Mouse (Mus musculus): ENCODE measurements around the gene Fam107b. TPM values are rescaled to one million over a fixed set of nuclear protein-coding genes. Genes with fewer than 3 reads are reported as not detected.

The Fam107b gene
- polyA plus RNA-seq, 1 experiment from 2014 or later: 42.6 TPM

DNA sequence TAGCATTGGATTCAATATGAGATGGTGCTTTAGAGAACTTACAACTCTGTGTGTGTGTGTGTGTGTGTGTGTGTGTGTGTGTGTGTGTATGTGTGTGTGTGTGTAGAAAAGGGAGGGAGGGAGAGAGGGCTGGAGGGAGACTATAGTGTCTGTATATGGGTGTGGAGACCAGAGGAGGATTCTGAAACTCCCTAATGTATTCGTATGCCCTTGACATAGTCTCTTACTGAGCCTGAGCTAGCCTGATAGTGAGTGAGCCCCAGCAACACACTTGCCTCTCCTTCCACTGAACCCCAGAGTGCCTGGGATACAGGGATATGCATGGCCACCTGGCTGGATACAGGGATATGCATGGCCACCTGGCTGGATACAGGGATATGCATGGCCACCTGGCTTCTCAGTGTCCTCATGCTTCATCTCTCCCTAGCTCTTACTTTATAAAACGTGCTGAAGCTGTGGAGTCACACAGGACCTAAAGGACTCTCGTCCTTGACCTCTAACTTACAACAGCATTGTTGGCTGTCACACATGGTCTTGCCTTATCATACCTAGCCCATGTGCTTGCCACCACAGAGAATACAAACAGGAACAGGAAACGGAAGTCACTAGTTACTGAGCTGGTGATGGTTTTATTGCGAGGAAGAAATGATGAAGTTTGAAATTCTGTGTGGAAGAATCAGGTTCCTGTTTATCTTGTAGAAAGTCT, 157.1 kb downstream of the Fam107b start:
- Histone ChIP-seq H3K27ac (no peak overlapping the region), H3K4me1 (peaks cover 37% of the 10 kb centered on the region), H3K36me3 (replicated peaks) (no peaks in the 10 kb centered on the region), H3K27me3 (ENCODE audit: poor library complexity, severe bottlenecking) (no peaks in the 10 kb centered on the region), H3K9me3 (no peaks in the 10 kb centered on the region), H3K4me3 (no peak overlapping the region)
- DNase-seq (ENCODE audit: extremely low spot score, low spot score): no peak
- WGBS: 89% methylated on average over 5 of the region's 5 CpGs

DNA sequence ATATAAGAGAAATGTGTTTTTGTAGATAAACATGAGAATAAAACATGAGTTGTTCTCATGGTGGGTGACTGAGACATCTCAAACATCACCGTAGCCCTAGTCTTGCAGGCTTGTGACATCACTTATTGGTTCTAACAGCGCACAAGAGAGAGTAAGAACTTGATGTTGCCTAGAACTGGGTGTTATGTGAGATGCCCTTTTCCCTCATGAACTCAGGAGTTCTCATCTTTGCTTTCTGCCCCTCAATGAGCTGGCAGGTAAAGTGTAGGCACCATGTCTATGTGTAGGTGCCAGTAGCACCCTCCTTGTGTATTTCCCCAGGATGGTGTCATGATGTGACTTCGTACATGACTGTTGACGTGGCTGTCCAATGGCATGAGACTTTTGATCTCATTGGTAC, 157.8 kb downstream of the Fam107b start:
- Histone ChIP-seq H3K36me3 (replicated peaks) (no peaks in the 10 kb centered on the region), H3K27me3 (ENCODE audit: poor library complexity, severe bottlenecking) (no peaks in the 10 kb centered on the region), H3K4me1 (peaks cover 44% of the 10 kb centered on the region), H3K4me3 (no peak overlapping the region), H3K9me3 (no peaks in the 10 kb centered on the region), H3K27ac (no peak overlapping the region)
- DNase-seq (ENCODE audit: extremely low spot score, low spot score): no peak
- 94% methylated on average over 4 of the region's 4 CpGs for WGBS

DNA sequence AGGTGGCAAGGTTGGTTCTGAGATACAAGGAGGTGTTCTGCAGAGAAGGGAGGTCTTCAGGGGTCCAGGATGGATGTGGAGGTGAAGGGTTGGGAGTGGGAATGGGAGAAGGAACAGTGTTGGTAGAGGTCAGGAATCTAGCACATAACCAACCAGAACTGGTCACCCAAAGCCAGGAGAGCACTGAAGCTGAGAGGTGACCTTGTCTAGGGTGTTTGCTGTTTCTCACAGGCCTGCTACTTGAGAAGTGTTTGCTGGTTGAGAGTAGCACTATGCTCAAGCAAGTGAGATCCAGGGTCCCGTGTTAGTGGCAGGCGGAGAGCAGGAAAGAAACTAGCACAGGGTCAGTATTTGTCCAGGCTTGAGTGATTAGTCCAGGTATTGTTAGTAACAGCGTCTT, 159.3 kb downstream of the Fam107b start:
- WGBS: 89% methylated on average over 3 of the region's 3 CpGs
- H3K36me3 ChIP-seq (replicated peaks): no peaks in the 10 kb centered on the region

DNA sequence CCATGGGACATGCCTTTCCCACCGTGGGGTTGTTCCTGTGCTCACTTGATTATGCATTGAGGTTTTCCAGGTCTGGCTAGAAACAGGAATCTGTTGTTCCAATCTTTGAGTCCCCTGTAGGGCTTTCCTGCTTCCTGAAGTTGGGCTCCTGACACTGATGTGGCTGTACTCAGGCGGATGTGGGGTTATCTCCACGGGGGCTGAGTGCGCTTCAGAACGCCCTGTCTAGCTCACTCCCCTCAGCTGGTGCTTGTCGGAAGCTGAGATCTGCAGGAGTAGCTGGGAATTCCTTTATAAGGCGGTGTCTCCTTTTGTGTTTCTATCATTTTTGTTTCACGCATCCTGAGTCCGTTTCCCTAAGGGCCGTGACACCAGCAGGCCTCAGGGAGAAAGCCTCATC, 160.5 kb downstream of the Fam107b start:
- no peaks in the 10 kb centered on the region for H3K36me3 ChIP-seq (replicated peaks)
- WGBS: 63% methylated on average over 10 of the region's 10 CpGs
- H3K9me3 ChIP-seq: no peaks in the 10 kb centered on the region
- peaks cover 41% of the 10 kb centered on the region for H3K4me1 ChIP-seq
- no peak for DNase-seq (ENCODE audit: extremely low spot score, low spot score)
- H3K4me3 ChIP-seq: no peak overlapping the region
- H3K27ac ChIP-seq: 0 out of 2 replicates have a peak overlapping the region, but pooled peaks have one; percentile 11
- no peaks in the 10 kb centered on the region for H3K27me3 ChIP-seq (ENCODE audit: poor library complexity, severe bottlenecking)

More for the DNA sequence above, 159.3 kb downstream of the Fam107b start:
- Histone ChIP-seq H3K4me1 (peaks cover 41% of the 10 kb centered on the region), H3K27me3 (ENCODE audit: poor library complexity, severe bottlenecking) (no peaks in the 10 kb centered on the region), H3K4me3 (no peak overlapping the region), H3K9me3 (no peaks in the 10 kb centered on the region), H3K27ac (no peak overlapping the region)
- DNase-seq (ENCODE audit: extremely low spot score, low spot score): no peak

DNA sequence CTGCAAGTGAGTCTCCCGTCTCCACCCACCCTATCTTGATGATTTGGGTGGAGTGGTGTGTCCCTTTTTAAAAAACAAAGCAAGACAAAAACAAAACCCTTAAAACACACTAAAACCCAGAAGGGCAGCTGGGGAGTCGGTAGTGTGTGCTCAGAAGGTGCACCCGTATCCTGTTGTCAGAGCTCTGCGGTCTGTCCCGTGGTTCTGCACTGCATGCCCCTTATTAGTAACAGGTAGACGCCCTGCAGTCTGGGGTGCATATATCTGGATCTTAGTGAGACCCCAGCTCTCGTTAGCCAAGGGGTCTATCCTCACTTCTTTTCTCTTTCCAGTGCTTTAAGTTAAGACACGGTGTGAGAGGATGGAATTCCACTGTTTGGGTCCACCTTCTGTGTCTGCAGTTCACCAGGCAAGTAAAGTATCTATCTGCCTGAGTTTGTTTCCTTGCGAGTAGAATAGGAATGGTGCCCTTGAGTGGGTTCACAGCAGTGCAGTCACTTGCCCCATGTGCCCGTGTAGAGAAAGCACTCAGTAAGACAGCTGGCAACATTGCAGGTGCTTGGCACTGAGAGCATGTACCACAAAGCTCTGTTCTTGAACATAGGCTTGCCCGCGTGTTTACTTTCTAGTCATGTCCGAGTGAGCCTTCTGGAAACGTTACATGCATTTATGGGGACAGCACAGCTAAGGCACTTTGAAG, 161.2 kb downstream of the Fam107b start:
- H3K9me3 ChIP-seq: no peaks in the 10 kb centered on the region
- peaks cover 38% of the 10 kb centered on the region for H3K4me1 ChIP-seq
- 92% methylated on average over 14 of the region's 14 CpGs for WGBS
- H3K4me3 ChIP-seq: no peak overlapping the region
- H3K27ac ChIP-seq: no peak overlapping the region
- DNase-seq (ENCODE audit: extremely low spot score, low spot score): no peak
- no peaks in the 10 kb centered on the region for H3K27me3 ChIP-seq (ENCODE audit: poor library complexity, severe bottlenecking)
- no peaks in the 10 kb centered on the region for H3K36me3 ChIP-seq (replicated peaks)

DNA sequence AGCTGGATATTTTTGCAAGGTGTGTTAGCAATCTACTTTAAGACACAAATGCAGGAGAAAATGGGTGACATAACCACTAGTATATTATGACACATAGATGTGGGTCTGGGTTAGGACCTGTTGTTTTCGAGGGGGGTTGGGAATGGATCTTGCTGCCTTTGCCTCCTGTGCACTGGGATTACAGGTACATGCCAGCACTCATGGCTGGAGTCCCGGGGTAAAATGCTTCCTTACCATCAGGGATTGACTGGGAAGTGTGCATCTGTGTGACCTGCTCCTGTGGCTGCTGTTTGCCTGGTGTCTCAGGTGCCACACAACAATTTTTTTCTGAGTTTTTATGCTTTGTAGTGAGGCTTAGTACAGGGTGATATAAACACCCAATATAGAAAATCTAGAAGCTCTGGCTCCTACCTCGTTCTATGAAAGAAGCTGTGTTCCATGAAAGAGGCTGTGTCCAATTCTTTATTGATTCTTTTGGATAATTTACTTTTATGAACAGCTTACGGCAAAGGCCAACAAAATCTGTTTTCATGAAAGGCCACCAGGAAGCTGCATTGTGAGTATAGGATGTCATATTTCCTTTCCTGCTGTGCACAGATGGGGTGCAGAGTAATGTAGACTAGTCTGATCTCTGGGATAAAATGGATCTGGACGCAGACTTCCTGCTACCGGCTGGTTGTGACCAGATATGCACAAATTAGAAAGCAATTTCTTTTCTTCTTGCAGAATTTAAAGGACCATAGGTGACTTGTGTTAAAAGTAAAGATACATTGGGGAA, 167.8 kb downstream of the Fam107b start:
- Histone ChIP-seq H3K4me1 (peaks cover 44% of the 10 kb centered on the region), H3K4me3 (no peak overlapping the region), H3K27me3 (ENCODE audit: poor library complexity, severe bottlenecking) (no peaks in the 10 kb centered on the region), H3K27ac (no peak overlapping the region), H3K9me3 (no peaks in the 10 kb centered on the region), H3K36me3 (replicated peaks) (no peaks in the 10 kb centered on the region)
- DNase-seq (ENCODE audit: extremely low spot score, low spot score): no peak
- 85% methylated on average over 6 of the region's 6 CpGs for WGBS

DNA sequence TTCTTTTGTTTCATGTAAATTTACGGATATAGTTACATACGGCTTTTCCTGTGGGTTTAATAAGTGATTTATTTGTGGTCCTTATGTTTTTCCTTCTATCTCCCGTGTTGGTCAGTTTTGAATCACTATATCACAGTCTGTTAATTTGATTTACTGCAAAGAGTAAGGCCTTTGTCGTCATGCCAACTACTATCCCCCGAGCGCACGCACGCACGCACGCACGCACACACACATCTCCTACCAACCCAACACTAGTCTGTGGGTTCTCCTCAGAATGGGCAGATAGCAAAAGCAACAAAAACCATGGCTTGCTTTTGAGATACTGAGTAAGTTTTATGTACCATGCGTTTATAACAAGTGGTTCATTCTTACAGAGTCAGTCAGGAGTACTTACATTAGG, 168.4 kb downstream of the Fam107b start:
- peaks cover 2% of the 10 kb centered on the region for H3K36me3 ChIP-seq (replicated peaks)
- no peak for DNase-seq (ENCODE audit: extremely low spot score, low spot score)
- H3K27me3 ChIP-seq (ENCODE audit: poor library complexity, severe bottlenecking): no peaks in the 10 kb centered on the region
- 96% methylated on average over 12 of the region's 12 CpGs for WGBS
- H3K4me3 ChIP-seq: no peak overlapping the region
- no peaks in the 10 kb centered on the region for H3K9me3 ChIP-seq
- H3K4me1 ChIP-seq: peaks cover 48% of the 10 kb centered on the region
- no peak overlapping the region for H3K27ac ChIP-seq

DNA sequence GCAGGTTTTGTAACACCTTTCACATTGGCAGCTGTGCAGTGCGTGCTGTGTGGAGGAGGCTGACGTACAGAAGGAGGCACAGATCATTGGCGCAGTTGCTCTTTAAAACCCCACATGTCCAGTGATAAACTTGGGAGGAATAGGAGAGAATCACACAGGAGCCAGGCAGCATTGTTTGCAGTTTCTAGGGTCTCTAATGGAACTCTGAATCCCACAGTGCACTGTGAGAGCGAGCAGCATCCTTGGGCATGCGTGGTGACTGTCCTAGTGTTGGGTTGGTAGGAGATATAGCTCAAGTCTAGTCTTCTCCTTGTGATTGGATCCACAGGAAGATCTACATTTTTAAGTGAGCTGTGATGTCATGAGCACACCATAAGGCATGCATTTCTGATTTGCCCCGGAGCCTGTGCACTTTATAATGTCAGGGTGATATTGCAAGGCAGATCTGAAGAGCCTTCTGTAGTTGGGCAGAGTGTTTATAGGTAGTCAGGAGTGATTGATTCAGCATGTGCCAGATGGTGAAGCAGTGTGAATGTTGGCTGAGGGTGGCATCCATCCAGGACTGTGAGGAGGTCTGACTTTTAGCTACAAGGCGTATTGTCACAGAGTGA, 169.2 kb downstream of the Fam107b start:
- Histone ChIP-seq H3K27me3 (ENCODE audit: poor library complexity, severe bottlenecking) (no peaks in the 10 kb centered on the region), H3K27ac (no peak overlapping the region), H3K4me3 (no peak overlapping the region), H3K4me1 (peaks cover 50% of the 10 kb centered on the region), H3K9me3 (no peaks in the 10 kb centered on the region), H3K36me3 (replicated peaks) (peaks cover 2% of the 10 kb centered on the region)
- 87% methylated on average over 7 of the region's 7 CpGs for WGBS
- DNase-seq (ENCODE audit: extremely low spot score, low spot score): no peak

DNA sequence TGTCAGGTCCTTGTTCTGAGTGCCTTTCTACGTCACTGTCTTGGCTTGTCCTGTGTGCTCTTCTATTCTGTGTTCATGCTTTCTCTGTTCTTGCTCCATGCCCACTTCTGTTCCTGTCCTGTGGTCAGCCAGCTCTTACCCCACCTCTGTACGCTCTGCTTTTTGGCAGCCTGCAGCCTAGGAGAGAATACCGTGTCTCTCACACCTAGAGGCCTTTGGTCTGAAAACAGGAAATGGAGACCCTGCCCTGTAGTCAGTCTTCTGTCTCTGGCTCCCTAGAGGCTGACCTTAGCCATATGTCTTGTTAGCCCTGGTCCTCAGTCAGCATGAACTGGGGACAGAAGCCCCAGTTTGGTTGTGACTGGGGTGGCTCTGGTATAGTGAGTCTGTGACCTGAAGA, 170.0 kb downstream of the Fam107b start:
- Histone ChIP-seq H3K4me3 (no peak overlapping the region), H3K9me3 (no peaks in the 10 kb centered on the region), H3K27ac (0 out of 2 replicates have a peak overlapping the region, but pooled peaks have one; percentile 35), H3K27me3 (ENCODE audit: poor library complexity, severe bottlenecking) (no peaks in the 10 kb centered on the region), H3K4me1 (peaks cover 57% of the 10 kb centered on the region), H3K36me3 (replicated peaks) (peaks cover 2% of the 10 kb centered on the region)
- 88% methylated on average over 3 of the region's 3 CpGs for WGBS
- DNase-seq (ENCODE audit: extremely low spot score, low spot score): no peak

DNA sequence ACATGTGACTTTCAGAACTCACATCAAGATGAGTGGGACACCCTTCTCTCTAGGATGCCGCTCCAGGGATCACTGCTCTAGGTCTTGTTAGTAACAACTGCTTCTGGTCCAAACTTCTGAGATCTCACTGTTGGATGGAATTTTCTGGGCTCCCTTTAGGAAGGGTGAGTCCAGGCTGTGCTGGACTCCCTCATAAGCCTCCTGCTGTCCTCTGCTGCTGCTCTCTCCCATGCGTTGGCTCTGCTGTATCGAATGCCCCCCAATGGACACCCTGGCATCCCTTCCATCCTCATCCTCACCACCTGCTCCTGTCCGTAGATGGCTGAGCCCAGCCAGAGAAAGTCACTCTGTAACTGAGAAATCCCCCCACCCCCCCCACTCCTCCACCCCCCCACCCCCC, 170.4 kb downstream of the Fam107b start:
- Histone ChIP-seq H3K9me3 (no peaks in the 10 kb centered on the region), H3K4me3 (no peak overlapping the region), H3K4me1 (peaks cover 57% of the 10 kb centered on the region), H3K27me3 (ENCODE audit: poor library complexity, severe bottlenecking) (no peaks in the 10 kb centered on the region), H3K27ac (no peak overlapping the region), H3K36me3 (replicated peaks) (peaks cover 2% of the 10 kb centered on the region)
- no peak for DNase-seq (ENCODE audit: extremely low spot score, low spot score)
- 89% methylated on average over 4 of the region's 4 CpGs for WGBS

DNA sequence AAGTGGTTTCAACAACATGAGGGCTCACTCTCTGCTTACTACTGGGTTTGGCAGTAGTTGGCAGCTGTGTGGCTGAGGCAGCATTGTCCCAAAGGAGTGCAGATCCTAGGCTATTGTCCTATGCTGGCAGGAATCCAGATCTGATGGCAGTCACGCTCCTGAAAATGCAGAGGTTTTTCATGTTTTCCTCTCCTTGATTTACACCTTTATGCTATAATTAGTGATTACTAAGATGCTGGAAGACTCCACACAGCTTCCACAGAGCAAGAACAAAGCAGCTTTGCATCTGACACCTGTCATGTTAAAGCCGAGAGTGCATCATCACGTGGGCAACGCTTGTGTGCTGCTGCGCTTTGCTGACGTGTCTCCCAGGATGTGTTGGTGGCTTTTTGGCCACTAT, 172.2 kb downstream of the Fam107b start:
- DNase-seq (ENCODE audit: extremely low spot score, low spot score): no peak
- WGBS: 89% methylated on average over 6 of the region's 6 CpGs
- Histone ChIP-seq H3K9me3 (no peaks in the 10 kb centered on the region), H3K36me3 (replicated peaks) (peaks cover 2% of the 10 kb centered on the region), H3K27me3 (ENCODE audit: poor library complexity, severe bottlenecking) (no peaks in the 10 kb centered on the region), H3K4me3 (no peak overlapping the region), H3K27ac (no peak overlapping the region), H3K4me1 (peaks cover 60% of the 10 kb centered on the region)

DNA sequence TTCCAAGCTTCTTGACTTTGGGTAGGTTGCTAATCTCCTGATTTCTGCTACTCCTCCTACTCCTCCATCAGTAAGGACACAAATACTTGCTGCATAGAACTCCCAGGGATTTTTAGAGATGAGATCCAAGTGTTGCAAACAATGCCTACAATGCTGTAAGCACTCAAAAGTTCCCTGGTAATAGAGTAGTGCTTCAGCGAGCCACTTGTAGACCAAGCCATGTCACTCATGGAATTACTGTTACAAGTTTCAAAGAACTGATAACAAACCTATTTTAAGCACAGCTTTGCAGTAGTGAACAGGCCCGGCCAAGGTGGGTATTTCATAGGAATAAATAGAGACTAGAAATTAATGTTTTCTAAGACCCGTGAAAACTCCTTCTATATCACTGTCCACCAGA, 174.8 kb downstream of the Fam107b start:
- H3K4me3 ChIP-seq: no peak overlapping the region
- H3K27ac ChIP-seq: no peak overlapping the region
- no peak for DNase-seq (ENCODE audit: extremely low spot score, low spot score)
- peaks cover 2% of the 10 kb centered on the region for H3K36me3 ChIP-seq (replicated peaks)
- H3K9me3 ChIP-seq: no peaks in the 10 kb centered on the region
- WGBS: 84% methylated on average over 3 of the region's 3 CpGs
- H3K4me1 ChIP-seq: peaks cover 60% of the 10 kb centered on the region
- no peaks in the 10 kb centered on the region for H3K27me3 ChIP-seq (ENCODE audit: poor library complexity, severe bottlenecking)
